Mouse (Mus musculus): ENCODE data around the gene Ddx43. TPM values are rescaled to one million over a fixed set of nuclear protein-coding genes. Genes with fewer than 3 reads are reported as not detected.

Gene Ddx43
- polyA plus RNA-seq, 1 experiment: 0.05 TPM

DNA sequence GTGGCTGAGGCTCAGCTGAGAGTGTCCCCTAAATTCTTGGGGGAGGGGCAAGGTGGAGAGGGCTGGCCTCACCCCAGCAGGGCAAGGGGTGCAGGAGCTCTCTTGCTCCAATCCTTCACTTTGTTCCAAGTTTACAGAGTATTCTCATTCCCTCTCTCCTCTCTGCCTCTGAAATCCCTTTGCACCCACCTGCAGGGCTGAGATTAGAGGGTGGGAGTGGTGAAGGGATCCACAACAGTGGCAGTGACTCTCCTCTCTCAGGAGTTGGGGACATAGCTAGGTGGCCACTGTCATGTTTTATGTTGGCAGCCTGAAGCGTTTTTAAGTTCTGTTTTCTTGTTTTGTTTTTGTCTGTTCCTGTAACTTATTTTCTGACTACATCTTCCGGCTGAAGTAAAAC, 34.0 kb downstream of the Ddx43 start:
- WGBS: 60% methylated on average over 2 of the region's 2 CpGs
- DNase-seq: no peak
- TF ChIP-seq CTCF (IDR thresholded peaks at IDR 0.05; ENCODE audit: insufficient read depth, low read length) (no peak), POLR2A (IDR thresholded peaks at IDR 0.05; ENCODE audit: borderline replicate concordance, extremely low read depth, low read depth, low read length) (no peak)
- no peak overlapping the region for H3K4me3 ChIP-seq (replicated peaks; ENCODE audit: extremely low read depth, low read depth, low read length)
- H3K4me1 ChIP-seq (ENCODE audit: control insufficient read depth, insufficient read depth, low read length): peaks cover 3% of the 10 kb centered on the region

DNA sequence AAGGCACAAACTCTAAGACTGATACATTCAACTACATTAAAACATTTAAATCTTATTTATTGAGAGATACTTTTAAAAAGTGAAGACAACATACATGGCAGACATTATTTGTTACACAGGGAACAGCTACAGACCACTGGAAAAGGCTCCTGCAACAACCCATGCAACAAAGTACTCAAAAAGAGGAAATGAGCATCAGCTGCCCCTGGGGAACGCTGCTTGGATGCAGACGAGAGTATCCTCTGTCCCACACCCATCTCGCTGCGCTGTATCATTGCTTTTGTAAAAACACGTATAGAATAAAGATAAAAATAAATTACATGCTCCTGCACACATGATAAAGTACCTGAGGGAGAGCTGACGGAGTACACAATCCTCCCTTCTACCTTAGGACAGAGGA, 34.9 kb downstream of the Ddx43 start:
- Histone ChIP-seq H3K4me1 (ENCODE audit: control insufficient read depth, insufficient read depth, low read length) (peaks cover 3% of the 10 kb centered on the region), H3K4me3 (replicated peaks; ENCODE audit: extremely low read depth, low read depth, low read length) (no peak overlapping the region)
- TF ChIP-seq CTCF (IDR thresholded peaks at IDR 0.05; ENCODE audit: insufficient read depth, low read length): no peak
- no peak for TF ChIP-seq POLR2A (IDR thresholded peaks at IDR 0.05; ENCODE audit: borderline replicate concordance, extremely low read depth, low read depth, low read length)
- WGBS: 70% methylated on average over 6 of the region's 6 CpGs
- DNase-seq: no peak

GRCm38 (mm10) chr9:78432471-78432870, 36.9 kb downstream of the Ddx43 start:
- 88% methylated on average over 5 of the region's 5 CpGs for WGBS
- Histone ChIP-seq H3K4me1 (ENCODE audit: control insufficient read depth, insufficient read depth, low read length) (peaks cover 1% of the 10 kb centered on the region), H3K4me3 (replicated peaks; ENCODE audit: extremely low read depth, low read depth, low read length) (no peak overlapping the region)
- DNase-seq: no peak
- TF ChIP-seq CTCF (IDR thresholded peaks at IDR 0.05; ENCODE audit: insufficient read depth, low read length) (no peak), POLR2A (IDR thresholded peaks at IDR 0.05; ENCODE audit: borderline replicate concordance, extremely low read depth, low read depth, low read length) (no peak)

GRCm38 (mm10) chr9:78439426-78439825, 43.8 kb downstream of the Ddx43 start:
- 71% methylated on average over 5 of the region's 5 CpGs for WGBS
- no peak for TF ChIP-seq CTCF (IDR thresholded peaks at IDR 0.05; ENCODE audit: insufficient read depth, low read length)
- no peak for TF ChIP-seq POLR2A (IDR thresholded peaks at IDR 0.05; ENCODE audit: borderline replicate concordance, extremely low read depth, low read depth, low read length)
- DNase-seq: no peak

DNA sequence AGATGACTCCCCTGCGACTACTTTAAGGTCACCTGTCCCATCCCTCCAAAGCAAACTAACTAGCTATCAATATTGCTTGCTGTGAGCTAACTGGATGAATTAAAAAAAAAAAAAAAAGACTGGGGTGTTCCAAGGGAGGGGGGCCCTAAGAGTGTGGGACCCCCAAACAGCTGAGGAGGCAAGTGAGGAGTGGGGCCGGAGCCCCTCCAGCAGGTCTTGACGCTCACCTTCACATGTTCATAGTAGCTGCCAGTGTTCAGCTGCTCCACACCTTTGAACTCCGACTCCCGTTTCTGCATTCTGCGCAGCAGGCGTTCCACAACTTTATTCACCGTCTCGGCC, 46.6 kb downstream of the Ddx43 start:
- no peaks in the 10 kb centered on the region for H3K4me1 ChIP-seq (ENCODE audit: control insufficient read depth, insufficient read depth, low read length)
- TF ChIP-seq CTCF (IDR thresholded peaks at IDR 0.05; ENCODE audit: insufficient read depth, low read length): no peak
- DNase-seq: no peak
- WGBS: 5% methylated on average over 9 of the region's 9 CpGs
- peak overlapping the region; percentile 63 for H3K4me3 ChIP-seq (replicated peaks; ENCODE audit: extremely low read depth, low read depth, low read length)

More at GRCm38 (mm10) chr9:78439426-78439825, 43.8 kb downstream of the Ddx43 start:
- H3K4me3 ChIP-seq (replicated peaks; ENCODE audit: extremely low read depth, low read depth, low read length): no peak overlapping the region
- no peaks in the 10 kb centered on the region for H3K4me1 ChIP-seq (ENCODE audit: control insufficient read depth, insufficient read depth, low read length)

DNA sequence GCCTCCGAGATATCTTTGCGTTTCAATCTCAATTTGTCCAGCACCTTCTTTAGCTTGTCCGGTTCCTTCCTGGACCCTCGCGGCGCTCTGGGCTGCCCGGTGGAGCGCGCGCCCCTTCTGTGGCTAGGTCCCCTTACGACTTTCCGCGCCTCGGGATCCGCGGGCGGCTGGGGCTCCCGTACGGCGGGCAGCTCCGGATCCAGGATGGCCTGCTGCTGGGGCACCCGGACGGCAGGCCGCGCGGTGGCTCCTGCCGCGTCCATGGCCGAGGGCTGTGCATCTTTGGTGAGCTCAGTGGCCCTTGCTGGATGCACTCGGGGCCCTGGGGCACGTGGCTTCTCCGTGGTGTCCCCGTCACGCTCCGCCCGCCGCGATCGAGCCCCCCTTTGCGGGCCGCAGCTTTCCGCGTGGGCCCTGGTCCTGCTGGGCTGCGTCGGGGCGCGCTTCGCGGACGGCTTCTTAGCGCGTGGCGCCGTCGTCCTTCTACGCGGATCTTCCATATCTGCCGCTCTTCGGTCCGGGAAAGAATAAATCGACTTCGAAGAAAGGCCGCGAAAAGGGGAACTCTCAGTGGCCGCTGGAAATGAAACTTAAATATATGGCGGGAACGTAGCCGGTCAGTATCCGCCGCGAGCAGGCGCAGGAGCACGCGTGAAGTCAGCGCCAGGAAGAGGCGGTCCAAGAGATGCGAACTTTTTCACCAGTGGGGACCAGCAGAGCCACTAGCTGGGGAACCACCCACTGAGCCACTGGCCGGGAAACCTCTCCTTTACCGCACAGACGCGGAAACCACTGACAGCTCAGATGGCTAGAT, 47.2 kb downstream of the Ddx43 start, which contains the start of gene Cgas:
Gene Cgas, minus strand, starts transcription at position 659 of the 814 bp plus-strand sequence.
- H3K4me3 ChIP-seq (replicated peaks; ENCODE audit: extremely low read depth, low read depth, low read length): peak within 1 kb of the TSS; percentile 63
- WGBS: under 1% methylated on average over 81 of the region's 81 CpGs
- peak; percentile 45 for DNase-seq
- no peaks in the 10 kb centered on the region for H3K4me1 ChIP-seq (ENCODE audit: control insufficient read depth, insufficient read depth, low read length)
- TF ChIP-seq CTCF (IDR thresholded peaks at IDR 0.05; ENCODE audit: insufficient read depth, low read length) (no peak), POLR2A (IDR thresholded peaks at IDR 0.05; ENCODE audit: borderline replicate concordance, extremely low read depth, low read depth, low read length) (peak; percentile 25; the same call in 1 of the 2 replicates)

GRCm38 (mm10) chr9:78447606-78447972, 52.0 kb downstream of the Ddx43 start:
- H3K4me1 ChIP-seq (ENCODE audit: control insufficient read depth, insufficient read depth, low read length): peaks cover 6% of the 10 kb centered on the region
- TF ChIP-seq CTCF (IDR thresholded peaks at IDR 0.05; ENCODE audit: insufficient read depth, low read length) (no peak), POLR2A (IDR thresholded peaks at IDR 0.05; ENCODE audit: borderline replicate concordance, extremely low read depth, low read depth, low read length) (no peak)
- no peak for DNase-seq
- WGBS: 27% methylated on average over 9 of the region's 9 CpGs
- H3K4me3 ChIP-seq (replicated peaks; ENCODE audit: extremely low read depth, low read depth, low read length): peak overlapping the region; percentile 55

DNA sequence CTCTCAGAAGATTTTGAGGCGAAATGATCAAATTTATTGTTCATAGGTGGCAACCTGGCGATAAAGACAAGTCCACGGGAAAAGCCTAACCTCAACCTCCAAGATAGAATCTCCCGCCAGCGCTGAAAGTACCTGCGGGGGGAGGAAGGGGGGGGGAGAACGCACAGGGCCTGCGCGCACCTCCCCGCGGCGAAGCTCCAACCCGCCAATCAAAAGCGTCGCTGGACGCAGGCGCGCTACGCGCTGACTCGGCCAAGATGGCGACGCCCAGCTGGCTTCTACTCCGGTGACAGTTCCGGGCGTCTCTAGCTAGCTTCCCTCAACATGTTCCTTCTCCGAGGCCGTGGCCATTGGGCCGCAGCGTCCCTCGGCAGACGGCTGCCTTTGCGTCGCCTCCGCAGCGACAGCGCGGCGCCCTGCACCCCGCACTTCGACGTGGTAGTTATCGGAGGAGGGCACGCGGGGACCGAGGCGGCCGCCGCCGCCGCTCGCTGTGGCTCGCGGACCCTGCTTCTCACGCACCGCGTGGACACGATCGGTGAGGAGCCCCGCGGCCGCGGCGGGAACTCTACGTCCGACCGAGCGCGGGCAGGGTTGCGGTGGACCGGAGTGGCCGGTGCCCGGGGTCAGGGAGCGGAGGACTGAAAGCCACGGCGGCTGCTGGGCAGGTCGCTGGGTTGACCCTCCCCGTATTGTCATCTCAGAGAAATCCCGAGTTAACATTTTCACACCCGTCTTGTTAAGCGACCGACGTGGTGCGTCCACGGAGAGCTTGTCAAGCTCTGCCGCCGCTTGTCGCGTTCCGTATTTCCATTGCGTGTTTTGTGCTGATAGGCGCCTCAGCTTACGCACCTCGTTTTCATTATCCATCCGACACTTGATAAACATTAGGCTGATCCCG, 52.6 kb downstream of the Ddx43 start, which contains the start of the genes Mto1 and Gm17324:
Gene Mto1, plus strand, starts transcription at position 236 of the 901 bp plus-strand sequence.
Gene Gm17324, minus strand, starts transcription at position 814 of the 901 bp plus-strand sequence.
- TF ChIP-seq CTCF (IDR thresholded peaks at IDR 0.05; ENCODE audit: insufficient read depth, low read length): no peak
- TF ChIP-seq POLR2A (IDR thresholded peaks at IDR 0.05; ENCODE audit: borderline replicate concordance, extremely low read depth, low read depth, low read length): peak; percentile 92; the same call in 1 of the 2 replicates
- WGBS: under 1% methylated on average over 96 of the region's 96 CpGs
- peak; percentile 87 for DNase-seq

GRCm38 (mm10) chr9:78450404-78450803, 54.8 kb downstream of the Ddx43 start:
- no peak for DNase-seq
- Histone ChIP-seq H3K4me1 (ENCODE audit: control insufficient read depth, insufficient read depth, low read length) (peaks cover 6% of the 10 kb centered on the region), H3K4me3 (replicated peaks; ENCODE audit: extremely low read depth, low read depth, low read length) (no peak overlapping the region)
- TF ChIP-seq POLR2A (IDR thresholded peaks at IDR 0.05; ENCODE audit: borderline replicate concordance, extremely low read depth, low read depth, low read length): no peak
- TF ChIP-seq CTCF (IDR thresholded peaks at IDR 0.05; ENCODE audit: insufficient read depth, low read length): no peak
- WGBS: 68% methylated on average over 5 of the region's 5 CpGs

More for the DNA sequence above, 52.6 kb downstream of the Ddx43 start, which contains the start of the genes Mto1 and Gm17324:
- Histone ChIP-seq H3K4me3 (replicated peaks; ENCODE audit: extremely low read depth, low read depth, low read length) (peak within 1 kb of the TSS; percentile 87), H3K4me1 (ENCODE audit: control insufficient read depth, insufficient read depth, low read length) (peaks cover 6% of the 10 kb centered on the region)
